9 mouse cellular contexts compared by ENCODE assay signal in the genomic region with DNA sequence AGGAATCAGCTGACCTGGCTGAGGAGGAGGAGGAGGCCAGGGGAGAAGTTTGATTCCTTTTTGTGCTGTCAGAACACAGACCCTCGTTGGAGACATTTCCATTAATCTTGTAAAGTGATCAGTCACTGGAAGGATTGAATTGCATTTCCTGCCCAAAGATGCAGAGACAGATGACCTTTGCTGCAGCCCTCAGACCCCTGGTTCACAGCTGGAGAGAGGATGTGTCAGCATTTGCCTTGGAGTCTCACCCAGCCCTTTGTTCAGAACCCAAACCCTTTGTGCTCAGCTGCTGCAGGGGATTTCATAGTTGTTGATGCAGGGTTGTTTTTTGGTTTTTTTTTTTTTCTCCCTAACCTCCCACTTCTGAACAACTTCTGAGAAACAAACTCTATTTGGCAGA. TPM values are rescaled to one million over a fixed set of nuclear protein-coding genes. Genes with fewer than 3 reads are reported as not detected.
DNase-seq lines count a peak whose midpoint lies in the region; ATAC-seq lines count a peak whose summit lies in the region.
"Had no signal": no experiment of that assay in that cellular context is flagged by ENCODE, and none has a peak within 500 bp of the region (broad histone marks: within the 10 kb centered on the region; RNA-seq: fewer than 3 reads in every experiment).

No protein-coding gene starts in this region.

- H3K9me3 ChIP-seq in forebrain, embryonic 11.5 days (ENCODE audit: control insufficient read depth, low read length) = no peaks in the 10 kb centered on the region
- no peaks in the 10 kb centered on the region for H3K9me3 ChIP-seq in forebrain, embryonic 12.5 days
- no peaks in the 10 kb centered on the region for H3K9me3 ChIP-seq in kidney, embryonic 16.5 days (ENCODE audit: low read length)

- 0% methylated on average over 1 of the region's 1 CpGs for WGBS in forebrain, embryonic 11.5 days
- WGBS in forebrain, embryonic 12.5 days = 0% methylated on average over 1 of the region's 1 CpGs
- WGBS in kidney, embryonic 16.5 days = 0% methylated on average over 1 of the region's 1 CpGs

- H3K4me3 ChIP-seq in forebrain, embryonic 11.5 days (ENCODE audit: low read depth, low read length) = no peak overlapping the region
- no peak overlapping the region for H3K4me3 ChIP-seq in forebrain, embryonic 12.5 days (replicated peaks)
- H3K4me3 ChIP-seq in kidney, embryonic 16.5 days (ENCODE audit: low read length) = no peak overlapping the region

- no peaks in the 10 kb centered on the region for H3K36me3 ChIP-seq in forebrain, embryonic 11.5 days (ENCODE audit: control insufficient read depth, insufficient read depth, low read length)
- H3K36me3 ChIP-seq in forebrain, embryonic 12.5 days (replicated peaks) = no peaks in the 10 kb centered on the region
- H3K36me3 ChIP-seq in kidney, embryonic 16.5 days (ENCODE audit: insufficient read depth, low read length) = no peaks in the 10 kb centered on the region

- H3K9ac ChIP-seq in forebrain, embryonic 11.5 days (ENCODE audit: low read length) = no peak overlapping the region
- no peak overlapping the region for H3K9ac ChIP-seq in forebrain, embryonic 12.5 days
- H3K9ac ChIP-seq in kidney, embryonic 16.5 days (replicated peaks; ENCODE audit: low read length) = peak overlapping the region; percentile 0; the same call in 1 of the 2 replicates

- intact Hi-C loops in gastrocnemius, postnatal 14 days (cut with DNase I; ENCODE audit: low total_unique reads) = no loop called here

- no peak overlapping the region for H3K27ac ChIP-seq in forebrain, embryonic 11.5 days (ENCODE audit: low read depth, low read length)
- H3K27ac ChIP-seq in forebrain, embryonic 12.5 days = no peak overlapping the region; the same call in 1 of the 2 replicates
- peak overlapping the region; percentile 70 for H3K27ac ChIP-seq in kidney, embryonic 16.5 days (ENCODE audit: low read length)

- no peak for ATAC-seq in forebrain, embryonic 11.5 days (replicated peaks; ENCODE audit: low FRiP score)
- no peak for ATAC-seq in forebrain, embryonic 12.5 days (ENCODE audit: low FRiP score)
- no peak for ATAC-seq in kidney, embryonic 16.5 days (ENCODE audit: low FRiP score, low TSS enrichment)
- peak; percentile 19 for ATAC-seq in CD4-positive, CD25-positive, alpha-beta regulatory T cell, adult 4 months
- peak; percentile 6 for ATAC-seq in inflammation-experienced regulatory T-cells, adult 6 months
- no peak for ATAC-seq in erythroblast, adult 5-6 weeks (replicated peaks; ENCODE audit: low FRiP score, poor library complexity, severe bottlenecking)

- H3K4me2 ChIP-seq in forebrain, embryonic 11.5 days (ENCODE audit: low read depth, low read length, severe bottlenecking) = 0 out of 2 replicates have a peak overlapping the region, but pooled peaks have one; percentile 6
- no peak overlapping the region for H3K4me2 ChIP-seq in forebrain, embryonic 12.5 days
- H3K4me2 ChIP-seq in kidney, embryonic 16.5 days (replicated peaks; ENCODE audit: low read depth, low read length) = peak overlapping the region; percentile 52

- DNase-seq in forebrain, embryonic 11.5 days (ENCODE audit: low spot score) = peak; percentile 44
- no peak for DNase-seq in kidney, adult 9 months
- DNase-seq in gastrocnemius, postnatal 14 days = no peak

- H3K27me3 ChIP-seq in forebrain, embryonic 11.5 days (ENCODE audit: control insufficient read depth, insufficient read depth, low read length) = no peaks in the 10 kb centered on the region
- no peaks in the 10 kb centered on the region for H3K27me3 ChIP-seq in forebrain, embryonic 12.5 days
- no peaks in the 10 kb centered on the region for H3K27me3 ChIP-seq in kidney, embryonic 16.5 days (ENCODE audit: insufficient read depth, low read length)

- peaks cover 15% of the 10 kb centered on the region for H3K4me1 ChIP-seq in forebrain, embryonic 11.5 days (replicated peaks; ENCODE audit: control insufficient read depth, insufficient read depth, low read length)
- H3K4me1 ChIP-seq in forebrain, embryonic 12.5 days = peaks cover 36% of the 10 kb centered on the region
- peaks cover 41% of the 10 kb centered on the region for H3K4me1 ChIP-seq in kidney, embryonic 16.5 days (ENCODE audit: insufficient read depth, low read length)

RNA-seq across cellular contexts. Expression of a gene that starts 5.3 kb away (rescaled TPM):
- 78.0 and 92.4 TPM in 2 replicates for polyA plus RNA-seq in forebrain, embryonic 11.5 days (2014; fragmentation: Nextera tagmentation; extraction: Ambion mirVana)
- 108 and 118 TPM in 2 replicates for polyA plus RNA-seq in forebrain, embryonic 12.5 days (2016; fragmentation: Nextera tagmentation; extraction: Ambion mirVana)
- polyA plus RNA-seq in kidney, embryonic 16.5 days (2015; fragmentation: Nextera tagmentation; extraction: Ambion mirVana) = 92.2 and 95.6 TPM in 2 replicates
- polyA plus RNA-seq in CD4-positive, CD25-positive, alpha-beta regulatory T cell, adult 4 months (2017; shearing (Covaris generic)) = 10 to 100 TPM; 33.1 to 51.1 TPM
- polyA plus RNA-seq in inflammation-experienced regulatory T-cells, adult 6 months (2017; shearing (Covaris generic)) = 10 to 100 TPM; 29.8 to 58.3 (median 53.4) TPM
- 7.5 and 9.4 TPM in 2 replicates for total RNA-seq in erythroblast, adult 5-6 weeks (2015; ENCODE audit: low replicate concordance)
- total RNA-seq in erythroblast, adult 5-6 weeks (2017; ENCODE audit: low replicate concordance) = 11.3 and 28.3 TPM in 2 replicates
- 10 to 100 TPM; 13.4 to 14.4 TPM for total RNA-seq in gastrocnemius, postnatal 14 days (2021)

RNA-seq across cellular contexts. Expression of a gene that starts 20.0 kb away (rescaled TPM):
- polyA plus RNA-seq in forebrain, embryonic 11.5 days (2014; fragmentation: Nextera tagmentation; extraction: Ambion mirVana) = 9.6 and 9.8 TPM in 2 replicates
- polyA plus RNA-seq in forebrain, embryonic 12.5 days (2016; fragmentation: Nextera tagmentation; extraction: Ambion mirVana) = 10.4 and 11.4 TPM in 2 replicates
- 17.5 and 22.1 TPM in 2 replicates for polyA plus RNA-seq in kidney, embryonic 16.5 days (2015; fragmentation: Nextera tagmentation; extraction: Ambion mirVana)
- polyA plus RNA-seq in CD4-positive, CD25-positive, alpha-beta regulatory T cell, adult 4 months (2017; shearing (Covaris generic)) = 1 to 10 TPM; 4.2 to 8.1 TPM
- 10 to 100 TPM in 1 of 3 experiments, 1 to 10 TPM in 2; 7.3 to 10.0 (median 8.0) TPM for polyA plus RNA-seq in inflammation-experienced regulatory T-cells, adult 6 months (2017; shearing (Covaris generic))
- 23.6 and 25.1 TPM in 2 replicates for total RNA-seq in erythroblast, adult 5-6 weeks (2015; ENCODE audit: low replicate concordance)
- 0.84 and 7.8 TPM in 2 replicates for total RNA-seq in erythroblast, adult 5-6 weeks (2017; ENCODE audit: low replicate concordance)
- total RNA-seq in gastrocnemius, postnatal 14 days (2021) = 10 to 100 TPM; 39.5 to 47.6 TPM

RNA-seq across cellular contexts. Expression of a gene that starts 51.9 kb away (rescaled TPM):
- polyA plus RNA-seq in forebrain, embryonic 11.5 days (2014; fragmentation: Nextera tagmentation; extraction: Ambion mirVana) = not detected in 2 replicates
- polyA plus RNA-seq in forebrain, embryonic 12.5 days (2016; fragmentation: Nextera tagmentation; extraction: Ambion mirVana) = 0.50 TPM in 1 of 2 replicates, not detected in the other
- polyA plus RNA-seq in kidney, embryonic 16.5 days (2015; fragmentation: Nextera tagmentation; extraction: Ambion mirVana) = 0.56 TPM in 1 of 2 replicates, not detected in the other
- 1 to 10 TPM; 5.2 to 6.9 TPM for polyA plus RNA-seq in CD4-positive, CD25-positive, alpha-beta regulatory T cell, adult 4 months (2017; shearing (Covaris generic))
- 1 to 10 TPM; 2.6 to 7.4 (median 6.1) TPM for polyA plus RNA-seq in inflammation-experienced regulatory T-cells, adult 6 months (2017; shearing (Covaris generic))
- not detected in 2 replicates for total RNA-seq in erythroblast, adult 5-6 weeks (2015; ENCODE audit: low replicate concordance)
- total RNA-seq in erythroblast, adult 5-6 weeks (2017; ENCODE audit: low replicate concordance) = not detected in 2 replicates
- total RNA-seq in gastrocnemius, postnatal 14 days (2021) = not detected
- total RNA-seq: granulocyte monocyte progenitor cell, adult 5-6 weeks had no signal

Comparison
In these comparisons a context has a peak if more than half of its experiments do, and no peak if none do; other contexts are left out.
1. ATAC-seq: peak in CD4-positive, CD25-positive, alpha-beta regulatory T cell, adult 4 months (single experiment) and inflammation-experienced regulatory T-cells, adult 6 months (single experiment); none in forebrain, embryonic 11.5 days (single experiment), forebrain, embryonic 12.5 days (single experiment), kidney, embryonic 16.5 days (single experiment) and erythroblast, adult 5-6 weeks (single experiment).